Mouse (Mus musculus): ENCODE measurements around the gene Atp8b4. TPM values are rescaled to one million over a fixed set of nuclear protein-coding genes. Genes with fewer than 3 reads are reported as not detected.

Atp8b4 gene
- polyA plus RNA-seq, 1 experiment from 2014 or later: 1.7 TPM

DNA sequence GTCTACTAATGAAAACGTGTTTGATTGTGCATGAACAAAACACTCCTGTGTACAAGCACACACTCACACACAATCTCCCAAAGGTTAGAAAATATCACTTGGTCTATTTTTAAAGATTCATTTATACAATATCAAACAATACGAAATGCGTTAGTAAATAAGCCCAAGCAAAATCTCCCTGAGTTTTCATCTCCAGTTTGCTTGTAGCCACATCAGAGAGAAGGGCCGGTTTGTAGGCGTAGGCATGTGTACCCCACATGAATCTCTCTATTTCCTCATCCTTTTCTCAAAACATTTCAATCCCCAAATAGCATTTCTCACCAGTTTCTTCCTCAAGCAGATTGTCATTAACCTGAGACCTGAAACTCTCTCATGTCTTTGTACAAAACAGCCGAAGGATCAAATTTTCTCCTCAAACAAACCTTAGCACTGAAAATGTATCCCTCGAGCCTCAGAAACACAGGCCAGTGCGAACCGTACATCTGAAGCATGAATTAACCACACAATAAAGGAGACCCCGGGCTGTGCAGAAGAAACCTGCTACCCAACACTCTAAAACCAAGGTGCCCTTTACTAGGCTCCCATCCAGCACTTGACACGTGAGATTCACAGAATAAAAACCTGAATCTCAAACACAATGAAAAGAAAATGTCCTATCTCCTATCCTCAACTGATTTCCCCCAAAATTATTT lies 1.6 kb downstream of the Atp8b4 start:
- TF ChIP-seq EP300 (IDR thresholded peaks at IDR 0.05): no peak
- no peak for TF ChIP-seq CTCF (IDR thresholded peaks at IDR 0.05)
- H3K4me3 ChIP-seq (ENCODE audit: low read depth, low read length): peak overlapping the region; percentile 8; the same call in 1 of the 2 replicates
- WGBS: 85% methylated on average over 11 of the region's 11 CpGs
- no peaks in the 10 kb centered on the region for H3K36me3 ChIP-seq (ENCODE audit: insufficient read depth, low read length)
- no peaks in the 10 kb centered on the region for H3K27me3 ChIP-seq (replicated peaks; ENCODE audit: insufficient read depth, low read length)
- no peak overlapping the region for H3K9ac ChIP-seq (replicated peaks; ENCODE audit: low read depth)
- no peak for DNase-seq (ENCODE audit: low spot score)
- H3K4me2 ChIP-seq (replicated peaks; ENCODE audit: low read depth, low read length): no peak overlapping the region
- no peak overlapping the region for H3K27ac ChIP-seq (ENCODE audit: low read length)
- H3K4me1 ChIP-seq (ENCODE audit: insufficient read depth, low read depth, low read length): no peaks in the 10 kb centered on the region
- no peak for ATAC-seq
- H3K9me3 ChIP-seq (ENCODE audit: low read length): no peaks in the 10 kb centered on the region

- no peaks in the 10 kb centered on the region for H3K4me1 ChIP-seq (ENCODE audit: insufficient read depth, low read depth, low read length)
- H3K27me3 ChIP-seq (replicated peaks; ENCODE audit: insufficient read depth, low read length): no peaks in the 10 kb centered on the region
- ATAC-seq (no peak), DNase-seq (ENCODE audit: low spot score) (peak; percentile 25)
- 72% methylated on average over 9 of the region's 9 CpGs for WGBS
- no peak overlapping the region for H3K9ac ChIP-seq (replicated peaks; ENCODE audit: low read depth)
- H3K27ac ChIP-seq (ENCODE audit: low read length): no peak overlapping the region
- no peak overlapping the region for H3K4me3 ChIP-seq (ENCODE audit: low read depth, low read length)
- TF ChIP-seq CTCF (IDR thresholded peaks at IDR 0.05): no peak
- TF ChIP-seq EP300 (IDR thresholded peaks at IDR 0.05): no peak
- no peaks in the 10 kb centered on the region for H3K36me3 ChIP-seq (ENCODE audit: insufficient read depth, low read length)
- H3K9me3 ChIP-seq (ENCODE audit: low read length): no peaks in the 10 kb centered on the region
- H3K4me2 ChIP-seq (replicated peaks; ENCODE audit: low read depth, low read length): no peak overlapping the region
Measured at GRCm38 (mm10) chr2:126496838-126497237, 3.6 kb downstream of the Atp8b4 start.

GRCm38 (mm10) chr2:126495832-126496695 lies 4.4 kb downstream of the Atp8b4 start:
- Histone ChIP-seq H3K27ac (ENCODE audit: low read length) (no peak overlapping the region), H3K9ac (replicated peaks; ENCODE audit: low read depth) (no peak overlapping the region), H3K27me3 (replicated peaks; ENCODE audit: insufficient read depth, low read length) (no peaks in the 10 kb centered on the region), H3K4me3 (ENCODE audit: low read depth, low read length) (no peak overlapping the region), H3K4me2 (replicated peaks; ENCODE audit: low read depth, low read length) (no peak overlapping the region), H3K9me3 (ENCODE audit: low read length) (no peaks in the 10 kb centered on the region), H3K36me3 (ENCODE audit: insufficient read depth, low read length) (no peaks in the 10 kb centered on the region), H3K4me1 (ENCODE audit: insufficient read depth, low read depth, low read length) (no peaks in the 10 kb centered on the region)
- ATAC-seq: no peak
- DNase-seq (ENCODE audit: low spot score): no peak
- TF ChIP-seq EP300 (IDR thresholded peaks at IDR 0.05): no peak
- no peak for TF ChIP-seq CTCF (IDR thresholded peaks at IDR 0.05)
- WGBS: 74% methylated on average over 14 of the region's 14 CpGs

- WGBS: 88% methylated on average over 7 of the region's 7 CpGs
Measured at GRCm38 (mm10) chr2:126495230-126495629, 5.2 kb downstream of the Atp8b4 start.

GRCm38 (mm10) chr2:126493306-126493705 lies 7.2 kb downstream of the Atp8b4 start:
- H3K4me3 ChIP-seq (ENCODE audit: low read depth, low read length): no peak overlapping the region
- WGBS: 71% methylated on average over 8 of the region's 8 CpGs
- DNase-seq (ENCODE audit: low spot score) (no peak), ATAC-seq (no peak)
- no peaks in the 10 kb centered on the region for H3K36me3 ChIP-seq (ENCODE audit: insufficient read depth, low read length)
- H3K9me3 ChIP-seq (ENCODE audit: low read length): no peaks in the 10 kb centered on the region
- no peak overlapping the region for H3K9ac ChIP-seq (replicated peaks; ENCODE audit: low read depth)
- H3K4me2 ChIP-seq (replicated peaks; ENCODE audit: low read depth, low read length): no peak overlapping the region
- H3K27me3 ChIP-seq (replicated peaks; ENCODE audit: insufficient read depth, low read length): no peaks in the 10 kb centered on the region
- H3K4me1 ChIP-seq (ENCODE audit: insufficient read depth, low read depth, low read length): no peaks in the 10 kb centered on the region
- TF ChIP-seq CTCF (IDR thresholded peaks at IDR 0.05): no peak
- TF ChIP-seq EP300 (IDR thresholded peaks at IDR 0.05): no peak
- H3K27ac ChIP-seq (ENCODE audit: low read length): no peak overlapping the region

More at GRCm38 (mm10) chr2:126495230-126495629, 5.2 kb downstream of the Atp8b4 start:
- TF ChIP-seq CTCF (IDR thresholded peaks at IDR 0.05): no peak
- TF ChIP-seq EP300 (IDR thresholded peaks at IDR 0.05): no peak
- ATAC-seq (no peak), DNase-seq (ENCODE audit: low spot score) (no peak)
- no peak overlapping the region for H3K9ac ChIP-seq (replicated peaks; ENCODE audit: low read depth)
- no peaks in the 10 kb centered on the region for H3K36me3 ChIP-seq (ENCODE audit: insufficient read depth, low read length)
- H3K4me2 ChIP-seq (replicated peaks; ENCODE audit: low read depth, low read length): no peak overlapping the region
- no peaks in the 10 kb centered on the region for H3K27me3 ChIP-seq (replicated peaks; ENCODE audit: insufficient read depth, low read length)
- no peak overlapping the region for H3K27ac ChIP-seq (ENCODE audit: low read length)
- H3K4me1 ChIP-seq (ENCODE audit: insufficient read depth, low read depth, low read length): no peaks in the 10 kb centered on the region
- no peaks in the 10 kb centered on the region for H3K9me3 ChIP-seq (ENCODE audit: low read length)
- H3K4me3 ChIP-seq (ENCODE audit: low read depth, low read length): no peak overlapping the region

DNA sequence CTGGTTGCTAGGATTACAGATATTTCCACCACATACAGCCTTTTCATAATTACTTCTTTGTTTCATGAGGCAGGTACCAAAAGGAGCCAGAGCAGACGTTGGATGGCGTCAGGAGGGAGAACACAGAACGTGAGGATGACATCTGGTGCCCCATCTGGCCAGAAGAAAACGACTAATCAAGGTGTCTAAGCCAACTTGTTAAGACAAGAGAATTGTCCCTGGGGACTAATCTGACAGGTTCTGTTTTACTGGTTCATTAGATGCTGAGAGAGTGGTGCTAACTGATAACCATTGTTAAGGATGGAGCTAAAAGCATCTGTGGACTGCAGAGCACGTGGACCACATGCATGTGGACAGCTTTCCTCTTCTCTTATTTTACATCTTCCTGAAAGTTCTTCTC lies 7.8 kb downstream of the Atp8b4 start:
- no peak for TF ChIP-seq EP300 (IDR thresholded peaks at IDR 0.05)
- TF ChIP-seq CTCF (IDR thresholded peaks at IDR 0.05): no peak
- Histone ChIP-seq H3K4me2 (replicated peaks; ENCODE audit: low read depth, low read length) (no peak overlapping the region), H3K4me1 (ENCODE audit: insufficient read depth, low read depth, low read length) (no peaks in the 10 kb centered on the region), H3K36me3 (ENCODE audit: insufficient read depth, low read length) (no peaks in the 10 kb centered on the region), H3K27me3 (replicated peaks; ENCODE audit: insufficient read depth, low read length) (no peaks in the 10 kb centered on the region), H3K4me3 (ENCODE audit: low read depth, low read length) (no peak overlapping the region), H3K9ac (replicated peaks; ENCODE audit: low read depth) (no peak overlapping the region), H3K9me3 (ENCODE audit: low read length) (no peaks in the 10 kb centered on the region), H3K27ac (ENCODE audit: low read length) (no peak overlapping the region)
- DNase-seq (ENCODE audit: low spot score) (no peak), ATAC-seq (no peak)
- 53% methylated on average over 5 of the region's 5 CpGs for WGBS
